Mouse (Mus musculus): Measurements from ENCODE around the gene Vps26c. TPM values are rescaled to one million over a fixed set of nuclear protein-coding genes. Genes with fewer than 3 reads are reported as not detected.

Gene Vps26c
- total and polyA plus RNA-seq, 3 experiments: 40.0 to 75.5 (median 46.9) TPM

DNA sequence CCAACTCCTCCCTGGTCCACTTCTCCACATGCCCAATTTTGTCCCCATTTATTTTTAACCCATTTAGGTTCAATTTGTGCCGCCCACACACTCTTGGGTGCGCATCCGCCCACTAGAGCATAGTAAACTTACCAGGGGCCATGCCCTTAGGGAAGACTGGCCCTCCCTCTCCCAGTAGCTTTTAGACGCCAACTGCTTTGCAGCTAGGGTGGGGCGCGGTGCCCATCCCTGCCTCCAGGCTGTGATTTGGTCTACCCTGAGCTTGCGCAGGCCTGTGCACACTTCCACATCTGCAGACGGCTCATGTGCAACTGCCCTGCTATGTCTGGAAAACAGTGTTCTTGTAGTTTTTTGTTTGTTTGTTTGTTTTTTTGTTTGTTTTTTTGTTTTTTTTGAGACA, 16.3 kb upstream of the Vps26c start:
- no peak for DNase-seq (ENCODE audit: extremely low read depth)
- H3K4me1 ChIP-seq (ENCODE audit: control insufficient read depth in 1 of 2, insufficient read depth in 2 of 2): peaks cover 4 to 12% of the 10 kb centered on the region in 2 experiments; a peak in 2 of 4 replicates
- no peak overlapping the region for H3K27ac ChIP-seq (ENCODE audit: insufficient read depth, low read depth)
- dilution Hi-C loops (cut with MboI; ENCODE audit: extremely low pct_ligation_motif_present, extremely low pct_unique_long_range_greater_than_20kb, low sequenced_read_pairs) (no loop called here), in situ Hi-C loops (cut with MboI; ENCODE audit: low pct_ligation_motif_present, low pct_unique_long_range_greater_than_20kb, low sequenced_read_pairs) (no loop called here)
- no peak overlapping the region for H3K4me3 ChIP-seq (replicated peaks in 1 of 3; ENCODE audit: low read depth in 2 of 3, low read length in 2 of 3, poor library complexity in 1 of 3)
- H3K79me2 ChIP-seq (replicated peaks; ENCODE audit: control insufficient read depth, extremely low read depth, insufficient read depth, poor library complexity, severe bottlenecking): no peaks in the 10 kb centered on the region
- H3K27me3 ChIP-seq (replicated peaks): no peaks in the 10 kb centered on the region
- H3K9me3 ChIP-seq (replicated peaks; ENCODE audit: low read length): no peaks in the 10 kb centered on the region
- TF ChIP-seq EP300 (IDR thresholded peaks at IDR 0.05; ENCODE audit: low read length): no peak
- no peak for TF ChIP-seq MYC (IDR thresholded peaks at IDR 0.05; ENCODE audit: low read depth, low read length)
- TF ChIP-seq TCF12 (IDR thresholded peaks at IDR 0.05; ENCODE audit: low read depth, low read length): no peak
- no peak for TF ChIP-seq ETS1 (conservative IDR thresholded peaks at IDR 0.05; ENCODE audit: low read depth, low read length)
- no peak for TF ChIP-seq CHD1 (IDR thresholded peaks at IDR 0.05; ENCODE audit: low read depth, low read length)
- TF ChIP-seq ELF1 (IDR thresholded peaks at IDR 0.05; ENCODE audit: low read depth, low read length): no peak
- TF ChIP-seq ZC3H11A (IDR thresholded peaks at IDR 0.05; ENCODE audit: low read depth, low read length): no peak
- no peak for TF ChIP-seq GABPA (IDR thresholded peaks at IDR 0.05; ENCODE audit: insufficient replicate concordance, low read depth, low read length)
- no peak for TF ChIP-seq BHLHE40 (IDR thresholded peaks at IDR 0.05; ENCODE audit: low read depth, low read length)
- no peak for TF ChIP-seq HCFC1 (IDR thresholded peaks at IDR 0.05; ENCODE audit: low read depth, low read length)
- no peak for TF ChIP-seq JUN (IDR thresholded peaks at IDR 0.05; ENCODE audit: insufficient read depth, low read depth, low read length)
- no peak for TF ChIP-seq PAX5 (IDR thresholded peaks at IDR 0.05; ENCODE audit: low read length)
- TF ChIP-seq SMC3 (IDR thresholded peaks at IDR 0.05; ENCODE audit: low read depth, low read length): no peak
- no peak for TF ChIP-seq ZKSCAN1 (IDR thresholded peaks at IDR 0.05; ENCODE audit: borderline replicate concordance, low read depth, low read length)
- H3K9ac ChIP-seq (ENCODE audit: insufficient read depth, low read depth): no peak overlapping the region
- no peaks in the 10 kb centered on the region for H3K36me3 ChIP-seq (replicated peaks in 1 of 2; ENCODE audit: control insufficient read depth in 1 of 2, insufficient read depth in 1 of 2, low read length in 1 of 2)
- H3K4me2 ChIP-seq (ENCODE audit: insufficient read depth, low read depth, poor library complexity, severe bottlenecking): no peak overlapping the region

DNA sequence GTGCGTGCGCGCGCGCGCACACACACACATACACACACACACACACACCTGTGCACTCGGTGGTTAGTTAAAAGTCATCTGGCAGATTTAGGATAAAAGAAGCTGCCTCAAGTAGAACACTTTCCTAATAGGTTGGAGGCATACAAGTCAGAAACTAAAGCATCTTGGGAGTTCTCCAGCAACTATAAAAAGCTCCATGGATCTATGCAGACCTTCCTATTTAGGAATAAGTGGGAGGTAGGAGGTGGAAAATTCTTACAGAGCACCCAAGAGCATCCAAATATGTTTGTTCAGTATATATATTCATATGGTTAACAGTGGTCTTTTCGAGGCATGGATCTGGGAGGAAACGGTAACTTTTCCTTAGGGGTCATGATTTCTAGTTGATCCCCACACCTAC, 13.5 kb upstream of the Vps26c start:
- peaks cover 4 to 25% of the 10 kb centered on the region in 2 experiments; a peak in 2 of 4 replicates for H3K4me1 ChIP-seq (ENCODE audit: control insufficient read depth in 1 of 2, insufficient read depth in 2 of 2)
- dilution Hi-C loops (cut with MboI; ENCODE audit: extremely low pct_ligation_motif_present, extremely low pct_unique_long_range_greater_than_20kb, low sequenced_read_pairs): no loop called here
- no peaks in the 10 kb centered on the region for H3K27me3 ChIP-seq (replicated peaks)
- no peaks in the 10 kb centered on the region for H3K79me2 ChIP-seq (replicated peaks; ENCODE audit: control insufficient read depth, extremely low read depth, insufficient read depth, poor library complexity, severe bottlenecking)
- no peak overlapping the region for H3K9ac ChIP-seq (ENCODE audit: insufficient read depth, low read depth)
- in situ Hi-C loops (cut with MboI; ENCODE audit: low pct_ligation_motif_present, low pct_unique_long_range_greater_than_20kb, low sequenced_read_pairs): no loop called here
- no peaks in the 10 kb centered on the region for H3K9me3 ChIP-seq (replicated peaks; ENCODE audit: low read length)
- no peak overlapping the region for H3K4me3 ChIP-seq (replicated peaks in 1 of 3; ENCODE audit: low read depth in 2 of 3, low read length in 2 of 3, poor library complexity in 1 of 3)
- TF ChIP-seq POLR2A (IDR thresholded peaks at IDR 0.05; ENCODE audit: low read depth, low read length): no peak
- TF ChIP-seq RCOR1 (conservative IDR thresholded peaks at IDR 0.05; ENCODE audit: low read depth, low read length): no peak
- no peak for TF ChIP-seq POLR2AphosphoS2 (IDR thresholded peaks at IDR 0.05; ENCODE audit: low read depth, low read length)
- no peak for TF ChIP-seq JUND (conservative IDR thresholded peaks at IDR 0.05; ENCODE audit: low read depth, low read length)
- no peak for TF ChIP-seq CTCF (conservative IDR thresholded peaks at IDR 0.05 in 1 of 2, IDR thresholded peaks at IDR 0.05 in 1 of 2; ENCODE audit: low read depth in 2 of 2, low read length in 2 of 2)
- no peak for DNase-seq (ENCODE audit: extremely low read depth)
- H3K36me3 ChIP-seq (replicated peaks in 1 of 2; ENCODE audit: control insufficient read depth in 1 of 2, insufficient read depth in 1 of 2, low read length in 1 of 2): no peaks in the 10 kb centered on the region
- no peak overlapping the region for H3K27ac ChIP-seq (ENCODE audit: insufficient read depth, low read depth)
- no peak overlapping the region for H3K4me2 ChIP-seq (ENCODE audit: insufficient read depth, low read depth, poor library complexity, severe bottlenecking)
